Mouse (Mus musculus) mouse embryonic stem cell (cell line): Measurements from ENCODE around the gene Gm9857.

Experiments used
- in situ Hi-C, 2 experiments: fragments of 300-500 bp; cut with MboI; formaldehyde crosslinking; loops; 1 replicate in 1 of 2; 3 replicates in 1 of 2; pipeline ENCODE4 v1.14.3; 2019 to 2020; ENCODE audit warnings: low sequenced_read_pairs in 2 of 2, low pct_unique_long_range_greater_than_20kb in 1 of 2, mixed read lengths in 1 of 2; ENCODE audit not compliant: unreplicated experiment in 1 of 2

Gene Gm9857

GRCm38 (mm10) chr3:108940001-108940633 is at the start of gene Gm9857:
Gene Gm9857, minus strand, starts transcription at chr3:108940445.
- in situ Hi-C loops: no loop called here

- in situ Hi-C loops: no loop called here
These were observed 46.9 kb upstream of the Gm9857 start for GRCm38 (mm10) chr3:108987009-108987659.

GRCm38 (mm10) chr3:108986534-108986933 is 46.3 kb upstream of the Gm9857 start:
- in situ Hi-C loops: no loop called here

GRCm38 (mm10) chr3:108983989-108984388 is 43.7 kb upstream of the Gm9857 start:
- in situ Hi-C loops: no loop called here

- in situ Hi-C loops: no loop called here
These were observed 41.7 kb upstream of the Gm9857 start for GRCm38 (mm10) chr3:108981946-108982345.

GRCm38 (mm10) chr3:108977340-108978030 is 37.2 kb upstream of the Gm9857 start:
- in situ Hi-C loops: no loop called here

- in situ Hi-C loops: no loop called here
These were observed 34.8 kb upstream of the Gm9857 start for GRCm38 (mm10) chr3:108974920-108975485.

- in situ Hi-C loops: no loop called here
These were observed 33.9 kb upstream of the Gm9857 start for GRCm38 (mm10) chr3:108973980-108974660.

- in situ Hi-C loops: no loop called here
These were observed 25.8 kb upstream of the Gm9857 start for GRCm38 (mm10) chr3:108966051-108966450.

- in situ Hi-C loops: no loop called here
These were observed 24.3 kb upstream of the Gm9857 start for GRCm38 (mm10) chr3:108964361-108965044.

GRCm38 (mm10) chr3:108963776-108964175 is 23.5 kb upstream of the Gm9857 start:
- in situ Hi-C loops: no loop called here

- in situ Hi-C loops: no loop called here
These were observed 23.0 kb upstream of the Gm9857 start for GRCm38 (mm10) chr3:108963278-108963677.

GRCm38 (mm10) chr3:108961655-108962054 is 21.4 kb upstream of the Gm9857 start:
- in situ Hi-C loops: no loop called here

- in situ Hi-C loops: no loop called here
These were observed 21.0 kb upstream of the Gm9857 start for GRCm38 (mm10) chr3:108961226-108961625.

GRCm38 (mm10) chr3:108959680-108960295 is 19.5 kb upstream of the Gm9857 start:
- in situ Hi-C loops: no loop called here

- in situ Hi-C loops: no loop called here
These were observed 17.7 kb upstream of the Gm9857 start for GRCm38 (mm10) chr3:108957976-108958375.

- in situ Hi-C loops: no loop called here
These were observed 751 bp upstream of the Gm9857 start for GRCm38 (mm10) chr3:108940996-108941395.

GRCm38 (mm10) chr3:108939573-108939972 is 672 bp downstream of the Gm9857 start, which contains the start of gene Henmt1:
Gene Henmt1, plus strand, starts transcription at chr3:108939873.
- in situ Hi-C loops: no loop called here
